Mouse (Mus musculus) olfactory bulb, adult 2 months (tissue): ENCODE data around the gene H2-Q7. TPM values are rescaled to one million over a fixed set of nuclear protein-coding genes. Genes with fewer than 3 reads are reported as not detected.
"Not testable (repeated sequence)": the region's sequence is repeated elsewhere in the genome, so short reads cannot be mapped to it uniquely, and the experiment has no call there.

Source experiments
- H3K27ac ChIP-seq: fragments of 200-500 bp; 2 replicates; pipeline ENCODE4 v1.5.1; 2012; ENCODE audit warnings: low read depth, low read length; ENCODE audit not compliant: insufficient read depth
- H3K4me1 ChIP-seq: fragments of 200-500 bp; 2 replicates; pipeline ENCODE4 v1.6.1; 2012; ENCODE audit warnings: low read length; ENCODE audit not compliant: control insufficient read depth, insufficient read depth
- H3K4me3 ChIP-seq: fragments of 200-500 bp; 2 replicates; pipeline ENCODE4 v1.5.1; 2012; ENCODE audit warnings: mild to moderate bottlenecking, low read depth, low read length, moderate library complexity; ENCODE audit not compliant: insufficient read depth
- CTCF ChIP-seq: fragments of 200-500 bp; IDR thresholded peaks from 2 replicates; pipeline ENCODE4 v1.5.1; 2012; ENCODE audit warnings: low read depth, mild to moderate bottlenecking, low read length, moderate library complexity; ENCODE audit not compliant: insufficient read depth
- POLR2A ChIP-seq: fragments of 200-500 bp; IDR thresholded peaks from 2 replicates; pipeline ENCODE4 v1.6.1; 2012; ENCODE audit warnings: mild to moderate bottlenecking, low read depth, low read length, moderate library complexity; ENCODE audit not compliant: insufficient read depth
- WGBS: fragments of 180-500 bp; shearing (Covaris S2); methylation state at CpG from one replicate; pipeline ENCODE4 v1.1.7; 2018; 5-methylcytosine and 5-hydroxymethylcytosine counted together
- polyA plus RNA-seq: library from polyadenylated mRNA; stranded (reverse); fragments of >200 nt; gene quantifications from 2 replicates; pipeline ENCODE4 v1.2.4, GENCODE M21; 2012; ENCODE audit warnings: low replicate concordance; ENCODE audit not compliant: missing spikeins, insufficient read depth, insufficient read length

The H2-Q7 gene
- polyA plus RNA-seq, 1 experiment = not detected

- no CpG with 5 or more reads among the region's 1 CpGs for WGBS
- not testable (repeated sequence) for H3K27ac ChIP-seq, H3K4me1 ChIP-seq, H3K4me3 ChIP-seq
Measured at GRCm38 (mm10) chr17:35458247-35458646, 19.3 kb downstream of the H2-Q7 start.

DNA sequence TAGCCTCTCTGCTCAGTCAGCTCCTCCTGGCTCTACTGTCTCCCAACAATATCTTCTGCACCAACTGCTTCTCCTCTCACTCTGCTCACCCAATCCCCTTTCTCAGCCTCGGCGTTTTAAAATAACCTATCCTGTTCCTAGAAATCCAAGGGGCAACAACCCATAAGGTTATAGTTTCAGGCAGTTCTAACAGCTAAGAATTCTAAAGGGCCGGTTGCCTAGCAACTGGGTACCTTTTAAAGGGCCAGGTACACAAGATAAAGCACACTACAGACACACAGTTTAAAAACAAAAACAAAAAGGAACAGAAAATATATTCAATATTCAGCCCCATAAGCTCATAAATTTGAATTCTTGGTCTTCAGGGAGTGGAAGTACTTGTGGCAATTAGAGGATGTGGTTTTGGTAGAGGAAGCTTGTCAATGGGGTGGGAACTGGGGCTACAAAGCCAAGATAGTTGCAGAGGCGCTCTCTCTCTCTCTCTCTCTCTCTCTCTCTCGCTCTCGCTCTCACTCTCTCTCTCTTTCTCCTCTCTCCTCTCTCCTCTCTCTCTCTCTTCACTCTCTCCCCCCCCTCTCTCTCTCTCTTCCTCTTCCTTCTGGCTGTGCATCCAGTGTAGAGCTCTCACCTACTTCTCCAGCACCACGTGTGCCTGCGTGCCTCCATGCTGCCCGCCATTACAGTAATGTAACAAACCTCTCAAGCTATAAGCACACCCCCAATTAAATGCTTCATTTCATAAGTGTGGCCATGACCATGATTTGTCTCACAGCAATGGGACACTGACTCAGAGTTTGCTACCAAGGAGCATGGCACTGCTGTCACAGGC, 21.8 kb downstream of the H2-Q7 start:
- not testable (repeated sequence) for H3K27ac ChIP-seq, H3K4me3 ChIP-seq, H3K4me1 ChIP-seq
- WGBS = no CpG with 5 or more reads among the region's 9 CpGs

- not testable (repeated sequence) for H3K4me1 ChIP-seq, H3K27ac ChIP-seq, H3K4me3 ChIP-seq
- peak; percentile 18; the same call in 1 of the 2 replicates for TF ChIP-seq CTCF
- WGBS = 11% methylated on average over 8 of the region's 8 CpGs
Measured at GRCm38 (mm10) chr17:35465651-35466050, 26.7 kb downstream of the H2-Q7 start.

- not testable (repeated sequence) for H3K27ac ChIP-seq, H3K4me3 ChIP-seq, H3K4me1 ChIP-seq
- WGBS = 79% methylated on average over 3 of the region's 3 CpGs
Measured at GRCm38 (mm10) chr17:35468936-35469335, 30.0 kb downstream of the H2-Q7 start.

DNA sequence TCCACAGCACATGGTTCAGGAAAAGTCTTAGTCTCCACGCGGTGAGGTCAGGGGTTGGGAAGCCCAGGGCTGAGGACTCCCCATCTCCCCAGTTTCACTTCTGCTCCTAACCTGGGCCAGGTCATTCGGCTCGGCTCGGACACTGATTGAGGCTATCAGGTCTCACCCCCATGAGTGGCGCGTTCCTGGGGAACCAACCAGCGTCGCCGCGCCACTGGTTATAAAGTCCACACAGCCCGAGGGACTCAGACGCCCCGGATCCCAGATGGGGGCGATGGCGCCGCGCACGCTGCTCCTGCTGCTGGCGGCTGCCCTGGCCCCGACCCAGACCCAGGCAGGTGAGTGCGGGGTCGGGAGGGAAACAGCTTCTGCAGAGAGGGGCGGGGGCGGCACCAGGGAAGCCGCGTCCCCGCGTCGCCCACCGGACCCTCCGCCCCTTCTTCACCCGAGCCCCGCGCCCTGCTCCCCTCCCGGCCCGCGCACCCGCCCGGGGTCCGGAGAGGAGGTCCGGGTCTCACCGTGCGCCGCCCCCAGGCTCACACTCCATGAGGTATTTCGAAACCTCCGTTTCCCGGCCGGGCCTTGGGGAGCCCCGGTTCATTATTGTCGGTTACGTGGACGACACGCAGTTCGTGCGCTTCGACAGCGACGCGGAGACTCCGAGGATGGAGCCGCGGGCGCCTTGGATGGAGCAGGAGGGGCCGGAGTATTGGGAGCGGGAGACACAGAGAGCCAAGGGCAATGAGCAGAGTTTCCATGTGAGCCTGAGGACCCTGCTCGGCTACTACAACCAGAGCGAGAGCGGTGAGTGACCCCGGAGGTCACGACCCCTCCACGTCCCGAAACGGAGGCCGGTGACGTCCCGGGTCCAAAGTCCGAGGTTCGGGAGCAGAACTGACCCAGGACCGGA, 31.1 kb downstream of the H2-Q7 start, which contains the start of gene H2-Q10:
H2-Q10 (plus strand) TSS at position 248 of the 910 bp plus-strand sequence.
- WGBS = 1% methylated on average over 80 of the region's 80 CpGs
- Histone ChIP-seq H3K27ac (no peak within 1 kb of the TSS), H3K4me3 (peak within 1 kb of the TSS; percentile 15), H3K4me1 (peaks cover 10% of the 10 kb centered on the region; the same call in 1 of the 2 replicates)
- TF ChIP-seq CTCF (no peak), POLR2A (no peak)

GRCm38 (mm10) chr17:35484066-35484465, 45.1 kb downstream of the H2-Q7 start:
- TF ChIP-seq POLR2A (no peak), CTCF (peak; percentile 76)
- WGBS = 2% methylated on average over 9 of the region's 9 CpGs
- Histone ChIP-seq H3K27ac (no peak overlapping the region), H3K4me3 (no peak overlapping the region), H3K4me1 (no peaks in the 10 kb centered on the region; the same call in 1 of the 2 replicates)

- no peak overlapping the region for H3K27ac ChIP-seq
- no peaks in the 10 kb centered on the region; the same call in 1 of the 2 replicates for H3K4me1 ChIP-seq
- TF ChIP-seq POLR2A (no peak), CTCF (no peak)
- H3K4me3 ChIP-seq = no peak overlapping the region
- 54% methylated on average over 4 of the region's 4 CpGs for WGBS
Measured at GRCm38 (mm10) chr17:35485702-35486101, 46.7 kb downstream of the H2-Q7 start.

DNA sequence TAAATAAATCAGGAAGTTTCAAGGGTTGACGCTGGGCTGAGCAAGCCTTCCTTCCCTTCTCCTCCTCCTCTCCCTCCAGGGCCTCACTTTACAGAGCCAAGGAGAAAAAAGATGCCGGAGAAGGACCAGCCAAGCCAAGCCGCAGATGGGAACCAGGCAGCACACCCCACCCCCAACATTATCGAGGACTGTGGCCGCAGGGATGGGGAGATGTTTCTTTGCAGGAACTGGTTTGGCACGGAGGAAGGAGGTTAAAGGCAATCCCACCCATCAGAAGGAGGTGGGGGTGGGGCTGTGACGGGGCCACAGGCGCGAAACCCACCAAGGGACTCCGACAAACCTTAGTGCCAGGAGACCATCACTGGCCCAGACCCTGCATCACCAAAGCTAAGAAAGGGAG, 47.8 kb downstream of the H2-Q7 start:
- WGBS = 68% methylated on average over 10 of the region's 10 CpGs
- no peak for TF ChIP-seq CTCF
- Histone ChIP-seq H3K27ac (no peak overlapping the region), H3K4me3 (no peak overlapping the region), H3K4me1 (no peaks in the 10 kb centered on the region; the same call in 1 of the 2 replicates)

- WGBS = 96% methylated on average over 2 of the region's 2 CpGs
- Histone ChIP-seq H3K4me1 (no peaks in the 10 kb centered on the region; the same call in 1 of the 2 replicates), H3K27ac (no peak overlapping the region), H3K4me3 (no peak overlapping the region)
- TF ChIP-seq POLR2A = no peak
- TF ChIP-seq CTCF = no peak
Measured at GRCm38 (mm10) chr17:35488041-35488440, 49.1 kb downstream of the H2-Q7 start.

GRCm38 (mm10) chr17:35490320-35490719, 51.4 kb downstream of the H2-Q7 start:
- no peak overlapping the region for H3K27ac ChIP-seq
- TF ChIP-seq POLR2A = no peak
- TF ChIP-seq CTCF = no peak
- WGBS = 45% methylated on average over 5 of the region's 5 CpGs
- H3K4me1 ChIP-seq = no peaks in the 10 kb centered on the region; the same call in 1 of the 2 replicates
- no peak overlapping the region for H3K4me3 ChIP-seq

Other genes starting within 250 kb of the H2-Q7 start
- not detected in 2 replicates for gene Ltb, start 244.7 kb upstream of the H2-Q7 start, polyA plus RNA-seq
- gene Tnf, start 237.1 kb upstream of the H2-Q7 start, polyA plus RNA-seq = not detected in 2 replicates
- gene Lta, start 233.8 kb upstream of the H2-Q7 start, polyA plus RNA-seq = not detected in 2 replicates
- gene Gm16181, start 218.3 kb upstream of the H2-Q7 start, polyA plus RNA-seq = not detected in 2 replicates
- not detected in 2 replicates for gene Atp6v1g2, start 205.5 kb upstream of the H2-Q7 start, polyA plus RNA-seq
- not detected in 2 replicates for gene Nfkbil1, start 203.4 kb upstream of the H2-Q7 start, polyA plus RNA-seq
- 290 and 359 TPM in 2 replicates for gene Ddx39b, start 197.4 kb upstream of the H2-Q7 start, polyA plus RNA-seq
- gene H2-D1, start 176.4 kb upstream of the H2-Q7 start, polyA plus RNA-seq = 345 and 592 TPM in 2 replicates
- not detected in 2 replicates for gene H2-Q1, start 118.8 kb upstream of the H2-Q7 start, polyA plus RNA-seq
- not detected in 2 replicates for gene H2-Q2, start 96.9 kb upstream of the H2-Q7 start, polyA plus RNA-seq
- not detected in 2 replicates for gene H2-Q4, start 59.5 kb upstream of the H2-Q7 start, polyA plus RNA-seq
- gene H2-Q6, start 14.3 kb upstream of the H2-Q7 start, polyA plus RNA-seq = not detected in 2 replicates
- not detected in 2 replicates for gene H2-Q10, start 30.9 kb downstream of the H2-Q7 start, polyA plus RNA-seq
- not detected in 2 replicates for gene Pou5f1, start 66.9 kb downstream of the H2-Q7 start, polyA plus RNA-seq
- not detected in 2 replicates for gene Tcf19, start 77.7 kb downstream of the H2-Q7 start, polyA plus RNA-seq
- not detected in 2 replicates for gene Cchcr1, start 77.9 kb downstream of the H2-Q7 start, polyA plus RNA-seq
- not detected in 2 replicates for gene Psors1c2, start 94.0 kb downstream of the H2-Q7 start, polyA plus RNA-seq
- gene Cdsn, start 113.0 kb downstream of the H2-Q7 start, polyA plus RNA-seq = not detected in 2 replicates
- gene 2300002M23Rik, start 128.3 kb downstream of the H2-Q7 start, polyA plus RNA-seq = not detected in 2 replicates
- not detected in 2 replicates for gene Sfta2, start 162.4 kb downstream of the H2-Q7 start, polyA plus RNA-seq
- not detected in 2 replicates for gene Gm9573, start 187.5 kb downstream of the H2-Q7 start, polyA plus RNA-seq
- not detected in 2 replicates for gene Mucl3, start 204.5 kb downstream of the H2-Q7 start, polyA plus RNA-seq
- not detected in 2 replicates for gene Vars2, start 228.4 kb downstream of the H2-Q7 start, polyA plus RNA-seq
- not detected in 2 replicates for gene Gtf2h4, start 234.6 kb downstream of the H2-Q7 start, polyA plus RNA-seq